Mouse (Mus musculus) megakaryocyte, embryonic 14.5 days (primary cell): ENCODE measurements around the gene Clic4. TPM values are rescaled to one million over a fixed set of nuclear protein-coding genes. Genes with fewer than 3 reads are reported as not detected.

Experiments used
- H3K27me3 ChIP-seq: replicated peaks from 2 replicates; pipeline ENCODE3; 2012; ENCODE audit warnings: inconsistent platforms
- H3K36me3 ChIP-seq: replicated peaks from 2 replicates; pipeline ENCODE3; 2012; ENCODE audit warnings: low read length, inconsistent platforms, mixed read lengths
- H3K4me1 ChIP-seq: 2 replicates; pipeline ENCODE4 v1.6.1; 2012; ENCODE audit warnings: inconsistent platforms
- H3K4me3 ChIP-seq: replicated peaks from 2 replicates; pipeline ENCODE3; 2012; ENCODE audit warnings: moderate library complexity, mild to moderate bottlenecking, inconsistent platforms
- H3K9me3 ChIP-seq: 2 replicates; pipeline ENCODE4 v1.6.1; 2012; ENCODE audit warnings: inconsistent platforms
- FLI1 ChIP-seq: IDR thresholded peaks from 2 replicates; pipeline ENCODE4 v1.6.1; 2012; ENCODE audit warnings: low read length, inconsistent platforms, mixed read lengths
- GATA1 ChIP-seq: IDR thresholded peaks from 3 replicates; pipeline ENCODE4 v1.6.1; 2012; ENCODE audit warnings: mixed read lengths, low read length, inconsistent platforms, borderline replicate concordance
- polyA plus RNA-seq: library from polyadenylated mRNA; stranded (reverse); fragments of >175 nt; gene quantifications from 2 replicates; pipeline ENCODE4 v1.2.3, GENCODE M21; 2012; ENCODE audit warnings: low replicate concordance; ENCODE audit not compliant: insufficient read depth

Clic4 gene
- polyA plus RNA-seq, 1 experiment, result 27.6 TPM

GRCm38 (mm10) chr4:135309112-135309659, 36.6 kb upstream of the Clic4 start:
- Histone ChIP-seq H3K27me3 (no peaks in the 10 kb centered on the region), H3K9me3 (no peaks in the 10 kb centered on the region), H3K4me1 (peaks cover 87% of the 10 kb centered on the region), H3K36me3 (no peaks in the 10 kb centered on the region), H3K4me3 (no peak overlapping the region)
- TF ChIP-seq FLI1 (no peak), GATA1 (no peak)

- H3K4me3 ChIP-seq, result peak overlapping the region; percentile 12
These were observed 34.5 kb upstream of the Clic4 start for GRCm38 (mm10) chr4:135306971-135307632.

GRCm38 (mm10) chr4:135306533-135306932, 33.9 kb upstream of the Clic4 start:
- H3K4me1 ChIP-seq, result peaks cover 79% of the 10 kb centered on the region
- no peak overlapping the region for H3K4me3 ChIP-seq
- TF ChIP-seq FLI1 (no peak), GATA1 (no peak)
- H3K36me3 ChIP-seq, result peaks cover 2% of the 10 kb centered on the region
- no peaks in the 10 kb centered on the region for H3K9me3 ChIP-seq
- H3K27me3 ChIP-seq, result no peaks in the 10 kb centered on the region

More at GRCm38 (mm10) chr4:135306971-135307632, 34.5 kb upstream of the Clic4 start:
- Histone ChIP-seq H3K27me3 (no peaks in the 10 kb centered on the region), H3K4me1 (peaks cover 77% of the 10 kb centered on the region), H3K36me3 (no peaks in the 10 kb centered on the region), H3K9me3 (no peaks in the 10 kb centered on the region)
- TF ChIP-seq GATA1 (no peak), FLI1 (no peak)

GRCm38 (mm10) chr4:135302261-135302660, 29.6 kb upstream of the Clic4 start:
- Histone ChIP-seq H3K4me1 (peaks cover 79% of the 10 kb centered on the region), H3K27me3 (no peaks in the 10 kb centered on the region), H3K4me3 (no peak overlapping the region), H3K36me3 (peaks cover 2% of the 10 kb centered on the region), H3K9me3 (peaks cover 5% of the 10 kb centered on the region; the same call in 1 of the 2 replicates)
- TF ChIP-seq FLI1 (no peak), GATA1 (no peak)

- peaks cover 5% of the 10 kb centered on the region; the same call in 1 of the 2 replicates for H3K9me3 ChIP-seq
- H3K27me3 ChIP-seq, result no peaks in the 10 kb centered on the region
- TF ChIP-seq GATA1 (no peak), FLI1 (no peak)
- H3K36me3 ChIP-seq, result peaks cover 2% of the 10 kb centered on the region
- H3K4me1 ChIP-seq, result peaks cover 79% of the 10 kb centered on the region
- H3K4me3 ChIP-seq, result no peak overlapping the region
These were observed 28.6 kb upstream of the Clic4 start for GRCm38 (mm10) chr4:135301166-135301565.

GRCm38 (mm10) chr4:135300248-135301041, 27.8 kb upstream of the Clic4 start:
- H3K27me3 ChIP-seq, result no peaks in the 10 kb centered on the region
- H3K9me3 ChIP-seq, result peaks cover 5% of the 10 kb centered on the region; the same call in 1 of the 2 replicates
- H3K4me1 ChIP-seq, result peaks cover 72% of the 10 kb centered on the region
- H3K36me3 ChIP-seq, result peaks cover 2% of the 10 kb centered on the region
- H3K4me3 ChIP-seq, result peak overlapping the region; percentile 1
- no peak for TF ChIP-seq FLI1

- H3K4me3 ChIP-seq, result no peak overlapping the region
- H3K4me1 ChIP-seq, result peaks cover 73% of the 10 kb centered on the region
- TF ChIP-seq GATA1, result no peak
- no peak for TF ChIP-seq FLI1
- H3K36me3 ChIP-seq, result peaks cover 2% of the 10 kb centered on the region
- H3K9me3 ChIP-seq, result peaks cover 5% of the 10 kb centered on the region; the same call in 1 of the 2 replicates
- no peaks in the 10 kb centered on the region for H3K27me3 ChIP-seq
These were observed 26.1 kb upstream of the Clic4 start for GRCm38 (mm10) chr4:135298680-135299079.

GRCm38 (mm10) chr4:135297931-135298546, 25.4 kb upstream of the Clic4 start:
- Histone ChIP-seq H3K9me3 (peaks cover 5% of the 10 kb centered on the region; the same call in 1 of the 2 replicates), H3K36me3 (peaks cover 2% of the 10 kb centered on the region), H3K4me1 (peaks cover 79% of the 10 kb centered on the region), H3K4me3 (peak overlapping the region; percentile 62), H3K27me3 (no peaks in the 10 kb centered on the region)
- TF ChIP-seq FLI1, result no peak
- TF ChIP-seq GATA1, result no peak

- H3K4me1 ChIP-seq, result peaks cover 79% of the 10 kb centered on the region
- H3K4me3 ChIP-seq, result no peak overlapping the region
- H3K9me3 ChIP-seq, result peaks cover 5% of the 10 kb centered on the region; the same call in 1 of the 2 replicates
- TF ChIP-seq FLI1 (no peak), GATA1 (no peak)
- peaks cover 2% of the 10 kb centered on the region for H3K36me3 ChIP-seq
- no peaks in the 10 kb centered on the region for H3K27me3 ChIP-seq
These were observed 24.5 kb upstream of the Clic4 start for GRCm38 (mm10) chr4:135297146-135297545.

- TF ChIP-seq FLI1 (no peak), GATA1 (no peak)
- Histone ChIP-seq H3K27me3 (no peaks in the 10 kb centered on the region), H3K36me3 (peaks cover under 1% of the 10 kb centered on the region), H3K4me1 (peaks cover 81% of the 10 kb centered on the region), H3K9me3 (peaks cover 5% of the 10 kb centered on the region; the same call in 1 of the 2 replicates), H3K4me3 (no peak overlapping the region)
These were observed 24.0 kb upstream of the Clic4 start for GRCm38 (mm10) chr4:135296565-135296964.
